Mouse (Mus musculus): ENCODE measurements at regions not wholly inside any gene's neighbourhood (a gene's known extent, or its start where the extent isn't known, plus 50 kb on each side); places are given as distances from the start of the nearest gene placed in this dataset.

DNA sequence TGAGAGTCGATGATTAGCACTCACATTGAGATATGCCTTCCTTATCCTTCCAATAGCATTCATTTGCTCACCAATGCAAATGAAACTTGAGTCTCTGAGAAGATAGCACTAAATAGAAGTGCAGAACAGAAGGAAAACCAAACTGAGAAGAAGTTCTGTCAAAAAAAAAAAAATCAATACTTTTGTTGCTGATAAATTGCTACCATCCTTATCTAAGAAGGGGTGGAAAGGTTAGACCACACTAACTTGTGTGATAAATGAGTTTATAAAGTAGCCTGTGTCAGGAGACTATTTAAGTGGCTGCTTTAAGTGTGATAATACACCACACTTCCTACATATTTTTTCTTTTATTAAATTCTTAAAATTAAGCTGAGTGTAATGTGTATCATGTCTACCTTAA is 78.1 kb upstream of the Atg10 start:
- TF ChIP-seq GATA1 (IDR thresholded peaks at IDR 0.05; ENCODE audit: borderline replicate concordance, low read length) (no peak), FLI1 (IDR thresholded peaks at IDR 0.05; ENCODE audit: low read length) (no peak)
